Mouse (Mus musculus) NIH3T3 (cell line): Measurements from ENCODE around the gene Kcnip3.

Experiments
- DNase-seq: peaks from one replicate; pipeline ENCODE4 v3.0.0-alpha.2; 2012; ENCODE audit warnings: low read depth

Gene Kcnip3

GRCm38 (mm10) chr2:127522006-127522441 lies at the start of gene Kcnip3:
TSS of gene Kcnip3 (minus strand) at chr2:127522094.
- DNase-seq, result peak; percentile 3

- peak; percentile 86 for DNase-seq
Observed at GRCm38 (mm10) chr2:127559070-127559966, 37.4 kb upstream of the Kcnip3 start.

GRCm38 (mm10) chr2:127551078-127551477 lies 29.2 kb upstream of the Kcnip3 start:
- no peak for DNase-seq

- no peak for DNase-seq
Observed at GRCm38 (mm10) chr2:127550446-127550845, 28.6 kb upstream of the Kcnip3 start.

GRCm38 (mm10) chr2:127549711-127550110 lies 27.8 kb upstream of the Kcnip3 start:
- DNase-seq, result no peak

GRCm38 (mm10) chr2:127548342-127549074 lies 26.6 kb upstream of the Kcnip3 start:
- DNase-seq, result no peak

GRCm38 (mm10) chr2:127541697-127542096 lies 19.8 kb upstream of the Kcnip3 start:
- no peak for DNase-seq

- DNase-seq, result no peak
Observed at GRCm38 (mm10) chr2:127541185-127541584, 19.3 kb upstream of the Kcnip3 start, which contains the start of gene Prom2. TSS of gene Prom2 (minus strand) at chr2:127541467.

GRCm38 (mm10) chr2:127539494-127539893 lies 17.6 kb upstream of the Kcnip3 start:
- DNase-seq, result peak; percentile 22

- DNase-seq, result peak; percentile 52
Observed at GRCm38 (mm10) chr2:127537548-127537947, 15.7 kb upstream of the Kcnip3 start.

- DNase-seq, result peak; percentile 22
Observed at GRCm38 (mm10) chr2:127535363-127535762, 13.5 kb upstream of the Kcnip3 start.

- peak; percentile 69 for DNase-seq
Observed at GRCm38 (mm10) chr2:127532379-127532778, 10.5 kb upstream of the Kcnip3 start.

GRCm38 (mm10) chr2:127531592-127531991 lies 9.7 kb upstream of the Kcnip3 start:
- no peak for DNase-seq

GRCm38 (mm10) chr2:127530418-127530817 lies 8.5 kb upstream of the Kcnip3 start:
- no peak for DNase-seq

- DNase-seq, result no peak
Observed at GRCm38 (mm10) chr2:127525004-127525775, 3.3 kb upstream of the Kcnip3 start.

- no peak for DNase-seq
Observed at GRCm38 (mm10) chr2:127523950-127524729, 2.2 kb upstream of the Kcnip3 start.

GRCm38 (mm10) chr2:127521172-127522005 lies 505 bp downstream of the Kcnip3 start:
- DNase-seq, result no peak

- no peak for DNase-seq
Observed at GRCm38 (mm10) chr2:127520123-127520522, 1.8 kb downstream of the Kcnip3 start.

- no peak for DNase-seq
Observed at GRCm38 (mm10) chr2:127519308-127519707, 2.6 kb downstream of the Kcnip3 start.

- no peak for DNase-seq
Observed at GRCm38 (mm10) chr2:127518831-127519230, 3.1 kb downstream of the Kcnip3 start.
